Mouse (Mus musculus) heart, embryonic 12.5 days (tissue): ENCODE measurements at regions not wholly inside any gene's neighbourhood (a gene's known extent, or its start where the extent isn't known, plus 50 kb on each side); places are given as distances from the start of the nearest gene placed in this dataset.
A peak's percentile ranks its signal among the peaks of the same experiment; 100 is the strongest.

Experiments used
- ATAC-seq: fragments of 200-750 bp; cut with Nextera tagmentation; 2 replicates; pipeline ENCODE4 v1.8.0; 2017; ENCODE audit warnings: moderate TSS enrichment, moderate library complexity; ENCODE audit not compliant: insufficient number of reproducible peaks, low FRiP score
- H3K27ac ChIP-seq: fragments of 300-500 bp; sonication (generic); 2 replicates; pipeline ENCODE4 v1.5.1; 2016; ENCODE audit warnings: mild to moderate bottlenecking, moderate library complexity; ENCODE audit not compliant: poor library complexity, severe bottlenecking
- H3K27me3 ChIP-seq: fragments of 300-500 bp; sonication (generic); replicated peaks from 2 replicates; pipeline ENCODE4 v1.6.1; 2016; ENCODE audit warnings: mild to moderate bottlenecking, moderate library complexity
- H3K36me3 ChIP-seq: fragments of 300-500 bp; sonication (generic); 2 replicates; pipeline ENCODE4 v1.6.1; 2016; ENCODE audit warnings: mild to moderate bottlenecking, moderate library complexity
- H3K4me1 ChIP-seq: fragments of 300-500 bp; sonication (generic); replicated peaks from 2 replicates; pipeline ENCODE4 v1.6.1; 2016; ENCODE audit warnings: mild to moderate bottlenecking
- H3K4me2 ChIP-seq: fragments of 300-500 bp; sonication (generic); 2 replicates; pipeline ENCODE4 v1.6.1; 2016; ENCODE audit warnings: mild to moderate bottlenecking, moderate library complexity
- H3K4me3 ChIP-seq: fragments of 300-500 bp; sonication (generic); 2 replicates; pipeline ENCODE4 v1.5.1; 2016; ENCODE audit warnings: mild to moderate bottlenecking
- H3K9ac ChIP-seq: fragments of 300-500 bp; sonication (generic); 2 replicates; pipeline ENCODE4 v1.6.1; 2016; ENCODE audit warnings: mild to moderate bottlenecking, moderate library complexity
- H3K9me3 ChIP-seq: fragments of 300-500 bp; sonication (generic); replicated peaks from 2 replicates; pipeline ENCODE4 v1.6.1; 2016; ENCODE audit warnings: mild to moderate bottlenecking, moderate library complexity
- WGBS: fragments of 180-500 bp; shearing (Covaris S2); methylation state at CpG from one replicate; pipeline ENCODE4 v1.1.7; 2016; 5-methylcytosine and 5-hydroxymethylcytosine counted together

- Histone ChIP-seq H3K4me1 (peaks cover 4% of the 10 kb centered on the region; the same call in 1 of the 2 replicates), H3K27ac (no peak overlapping the region), H3K4me2 (no peak overlapping the region), H3K27me3 (no peaks in the 10 kb centered on the region), H3K9ac (no peak overlapping the region), H3K9me3 (no peaks in the 10 kb centered on the region), H3K36me3 (no peaks in the 10 kb centered on the region), H3K4me3 (no peak overlapping the region)
- WGBS: 83% methylated on average over 11 of the region's 11 CpGs
- ATAC-seq: no peak
These were observed 365.1 kb upstream of the Nfe2l3 start for GRCm38 (mm10) chr6:51067332-51067731.

DNA sequence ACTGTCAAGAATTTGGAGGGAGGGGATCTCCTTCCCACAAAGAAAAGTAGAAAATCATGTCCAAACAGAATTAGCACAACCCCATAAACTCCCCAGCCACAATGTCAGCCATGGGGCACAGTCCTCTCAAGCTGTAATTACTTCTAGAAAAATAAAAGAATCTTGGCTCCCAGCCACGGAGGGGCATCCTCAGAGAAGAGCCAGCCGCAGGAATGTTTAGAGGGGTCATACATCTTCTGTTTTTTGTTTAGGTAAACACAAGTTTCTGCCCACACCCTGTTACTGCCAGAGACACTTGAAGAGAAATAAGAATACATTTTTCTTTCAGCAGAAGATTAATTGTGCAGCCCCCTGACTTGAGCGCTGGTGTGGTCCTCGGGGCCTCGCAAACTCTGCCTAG lies 362.5 kb upstream of the Nfe2l3 start:
- no peaks in the 10 kb centered on the region for H3K9me3 ChIP-seq
- no peaks in the 10 kb centered on the region for H3K36me3 ChIP-seq
- ATAC-seq: no peak
- no peak overlapping the region for H3K9ac ChIP-seq
- no peak overlapping the region for H3K4me3 ChIP-seq
- H3K4me2 ChIP-seq: no peak overlapping the region
- H3K4me1 ChIP-seq: peaks cover 4% of the 10 kb centered on the region; the same call in 1 of the 2 replicates
- H3K27me3 ChIP-seq: no peaks in the 10 kb centered on the region
- H3K27ac ChIP-seq: no peak overlapping the region
- 73% methylated on average over 5 of the region's 5 CpGs for WGBS

DNA sequence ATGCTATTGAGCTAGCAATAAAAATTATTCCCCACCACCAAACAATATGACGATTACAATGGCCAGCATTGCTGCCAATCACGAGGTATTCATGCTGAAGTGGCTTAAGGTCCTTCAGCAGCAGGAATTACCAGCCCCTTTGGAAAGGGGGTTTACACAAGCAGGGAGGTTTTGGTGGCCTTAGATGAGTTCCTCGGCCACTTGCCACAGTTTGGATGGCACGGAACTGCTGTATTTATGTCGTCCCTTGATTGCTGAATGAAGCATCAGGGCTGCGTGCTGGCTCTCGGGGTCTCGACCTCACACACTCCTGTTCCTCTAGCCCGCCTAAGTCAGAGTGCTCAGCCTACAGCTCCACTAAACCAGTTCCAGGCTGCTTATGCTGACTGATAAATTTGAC lies 361.2 kb upstream of the Nfe2l3 start:
- no peaks in the 10 kb centered on the region for H3K9me3 ChIP-seq
- no peak overlapping the region for H3K9ac ChIP-seq
- no peak overlapping the region for H3K4me2 ChIP-seq
- H3K36me3 ChIP-seq: no peaks in the 10 kb centered on the region
- peaks cover 4% of the 10 kb centered on the region; the same call in 1 of the 2 replicates for H3K4me1 ChIP-seq
- ATAC-seq: no peak
- 59% methylated on average over 9 of the region's 9 CpGs for WGBS
- no peak overlapping the region for H3K4me3 ChIP-seq
- no peaks in the 10 kb centered on the region for H3K27me3 ChIP-seq
- H3K27ac ChIP-seq: no peak overlapping the region

DNA sequence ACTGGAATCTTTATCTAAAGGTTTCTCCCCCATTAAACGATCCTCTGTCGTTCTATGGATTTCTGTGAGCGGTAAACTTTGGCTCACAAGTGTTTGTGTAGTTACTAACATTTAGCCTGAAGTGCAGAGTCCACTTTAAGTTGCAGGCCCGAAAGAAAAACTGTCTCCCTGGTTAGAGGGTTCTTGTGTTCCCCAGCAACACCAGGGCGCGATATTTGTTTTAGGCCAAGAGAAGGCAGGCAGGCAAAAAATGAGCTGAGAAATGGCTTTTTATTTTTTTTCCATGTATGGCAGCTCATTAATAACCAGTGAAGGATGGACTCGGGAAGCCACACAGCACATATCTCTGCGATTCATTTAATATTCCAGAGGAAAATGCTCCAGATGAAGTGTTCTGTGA lies 357.4 kb upstream of the Nfe2l3 start:
- H3K9me3 ChIP-seq: no peaks in the 10 kb centered on the region
- H3K27me3 ChIP-seq: no peaks in the 10 kb centered on the region
- H3K4me3 ChIP-seq: no peak overlapping the region
- H3K9ac ChIP-seq: no peak overlapping the region
- H3K4me2 ChIP-seq: no peak overlapping the region
- no peaks in the 10 kb centered on the region for H3K36me3 ChIP-seq
- ATAC-seq: no peak
- H3K4me1 ChIP-seq: peaks cover 24% of the 10 kb centered on the region
- WGBS: 72% methylated on average over 8 of the region's 8 CpGs
- no peak overlapping the region for H3K27ac ChIP-seq

GRCm38 (mm10) chr6:51076861-51077768 lies 355.4 kb upstream of the Nfe2l3 start:
- no peaks in the 10 kb centered on the region for H3K9me3 ChIP-seq
- WGBS: 59% methylated on average over 21 of the region's 21 CpGs
- no peak overlapping the region for H3K9ac ChIP-seq
- H3K4me3 ChIP-seq: no peak overlapping the region
- H3K27me3 ChIP-seq: no peaks in the 10 kb centered on the region
- H3K4me1 ChIP-seq: peaks cover 20% of the 10 kb centered on the region
- no peaks in the 10 kb centered on the region for H3K36me3 ChIP-seq
- no peak overlapping the region for H3K4me2 ChIP-seq
- no peak for ATAC-seq
- H3K27ac ChIP-seq: peak overlapping the region; percentile 62

DNA sequence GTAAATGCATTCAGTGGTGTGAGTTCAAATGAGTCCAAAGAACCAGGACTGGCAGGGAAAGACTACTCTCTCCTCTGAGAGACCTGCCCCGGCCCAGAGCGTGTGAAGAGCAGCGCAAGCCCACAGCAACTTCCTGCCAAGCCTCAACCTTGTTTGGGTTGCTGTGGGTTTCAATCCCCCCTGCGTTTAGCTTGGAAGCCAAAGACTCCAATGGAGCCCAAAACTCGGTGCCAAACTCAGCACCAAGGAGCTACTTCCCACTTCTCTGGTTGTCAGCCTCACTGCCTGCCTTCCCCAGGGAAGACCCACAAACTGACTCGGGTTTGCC lies 354.7 kb upstream of the Nfe2l3 start:
- no peak for ATAC-seq
- H3K4me2 ChIP-seq: no peak overlapping the region

DNA sequence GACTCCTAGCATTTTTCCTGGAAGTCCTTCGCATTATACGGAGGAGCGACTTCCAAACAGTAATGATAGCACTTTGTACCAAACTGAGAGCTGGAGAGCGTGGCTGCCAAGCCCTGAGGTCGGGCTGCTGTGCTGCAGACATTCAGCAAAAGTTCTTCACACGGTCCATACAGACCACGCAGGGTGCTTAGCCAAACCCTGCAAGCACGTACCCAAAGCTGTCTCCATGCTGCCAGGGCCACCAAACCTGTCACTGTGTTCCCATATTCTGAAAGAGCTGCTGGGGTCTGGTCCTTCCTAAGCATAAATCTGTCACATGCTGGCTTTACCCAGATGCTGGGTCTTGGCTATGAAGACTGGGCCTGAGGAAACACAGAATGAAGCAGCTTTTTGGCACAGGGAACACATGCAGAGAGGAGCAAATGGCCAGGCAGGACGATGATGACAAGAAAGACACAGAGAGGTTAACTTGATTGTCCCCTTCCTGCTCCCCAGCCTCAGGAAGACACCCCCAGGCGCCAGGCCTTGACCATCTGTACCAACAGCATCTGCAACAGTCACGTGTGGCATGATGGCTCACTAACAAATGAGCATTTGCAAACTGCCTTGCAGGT lies 354.0 kb upstream of the Nfe2l3 start:
- no peak for ATAC-seq
- Histone ChIP-seq H3K4me3 (no peak overlapping the region), H3K27ac (no peak overlapping the region), H3K9ac (no peak overlapping the region), H3K4me2 (peak overlapping the region; percentile 6; the same call in 1 of the 2 replicates), H3K9me3 (no peaks in the 10 kb centered on the region), H3K27me3 (no peaks in the 10 kb centered on the region), H3K36me3 (no peaks in the 10 kb centered on the region), H3K4me1 (peaks cover 25% of the 10 kb centered on the region)
- WGBS: 69% methylated on average over 11 of the region's 11 CpGs

More for the DNA sequence above, 354.7 kb upstream of the Nfe2l3 start:
- H3K4me1 ChIP-seq: peaks cover 20% of the 10 kb centered on the region
- H3K27me3 ChIP-seq: no peaks in the 10 kb centered on the region
- H3K4me3 ChIP-seq: no peak overlapping the region
- no peak overlapping the region for H3K9ac ChIP-seq
- no peaks in the 10 kb centered on the region for H3K36me3 ChIP-seq
- H3K9me3 ChIP-seq: no peaks in the 10 kb centered on the region
- WGBS: 52% methylated on average over 6 of the region's 6 CpGs
- no peak overlapping the region for H3K27ac ChIP-seq

GRCm38 (mm10) chr6:51078967-51079355 lies 353.5 kb upstream of the Nfe2l3 start:
- H3K9me3 ChIP-seq: no peaks in the 10 kb centered on the region
- no peaks in the 10 kb centered on the region for H3K36me3 ChIP-seq
- no peak overlapping the region for H3K4me3 ChIP-seq
- no peaks in the 10 kb centered on the region for H3K27me3 ChIP-seq
- WGBS: 89% methylated on average over 5 of the region's 5 CpGs
- H3K4me1 ChIP-seq: peaks cover 26% of the 10 kb centered on the region
- H3K9ac ChIP-seq: no peak overlapping the region
- H3K4me2 ChIP-seq: no peak overlapping the region
- no peak for ATAC-seq
- H3K27ac ChIP-seq: no peak overlapping the region

- Histone ChIP-seq H3K9ac (no peak overlapping the region), H3K4me2 (no peak overlapping the region), H3K9me3 (no peaks in the 10 kb centered on the region), H3K27me3 (no peaks in the 10 kb centered on the region), H3K4me1 (peaks cover 28% of the 10 kb centered on the region), H3K36me3 (no peaks in the 10 kb centered on the region), H3K27ac (no peak overlapping the region), H3K4me3 (no peak overlapping the region)
- WGBS: 50% methylated on average over 5 of the region's 5 CpGs
- no peak for ATAC-seq
These were observed 351.4 kb upstream of the Nfe2l3 start for GRCm38 (mm10) chr6:51081056-51081455.

DNA sequence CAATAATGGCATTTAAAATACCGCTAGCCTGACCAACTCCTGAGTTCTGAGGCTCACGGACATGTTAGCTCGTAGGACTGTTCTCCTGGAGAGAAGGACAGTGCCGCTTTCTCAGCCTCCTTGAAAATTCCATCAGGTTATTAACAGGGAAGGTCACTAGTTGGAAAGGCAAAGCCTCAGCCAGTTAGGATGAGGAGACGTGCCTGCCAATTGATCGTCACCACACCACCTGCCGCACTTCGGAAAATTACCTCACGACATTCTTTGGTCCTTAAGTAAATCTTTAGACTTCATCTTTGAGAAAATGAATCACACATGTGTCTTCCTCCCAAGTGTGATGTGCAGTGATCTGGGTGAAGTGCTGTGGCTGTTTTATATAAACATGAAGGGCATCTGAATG lies 347.8 kb upstream of the Nfe2l3 start:
- no peak overlapping the region for H3K9ac ChIP-seq

GRCm38 (mm10) chr6:51085547-51085946 lies 346.9 kb upstream of the Nfe2l3 start:
- no peak overlapping the region for H3K9ac ChIP-seq
- no peaks in the 10 kb centered on the region for H3K27me3 ChIP-seq
- 41% methylated on average over 2 of the region's 2 CpGs for WGBS
- H3K4me1 ChIP-seq: peaks cover 9% of the 10 kb centered on the region; the same call in 1 of the 2 replicates
- no peaks in the 10 kb centered on the region for H3K9me3 ChIP-seq
- H3K27ac ChIP-seq: no peak overlapping the region
- no peaks in the 10 kb centered on the region for H3K36me3 ChIP-seq
- ATAC-seq: no peak
- no peak overlapping the region for H3K4me2 ChIP-seq
- H3K4me3 ChIP-seq: no peak overlapping the region

More for the DNA sequence above, 347.8 kb upstream of the Nfe2l3 start:
- no peak for ATAC-seq
- H3K9me3 ChIP-seq: no peaks in the 10 kb centered on the region
- H3K4me2 ChIP-seq: no peak overlapping the region
- no peaks in the 10 kb centered on the region for H3K36me3 ChIP-seq
- H3K4me3 ChIP-seq: no peak overlapping the region
- H3K27ac ChIP-seq: no peak overlapping the region
- WGBS: 74% methylated on average over 9 of the region's 9 CpGs
- H3K27me3 ChIP-seq: no peaks in the 10 kb centered on the region
- H3K4me1 ChIP-seq: peaks cover 9% of the 10 kb centered on the region; the same call in 1 of the 2 replicates
